Mouse (Mus musculus) myocyte (in vitro differentiated cells): ENCODE data around the gene Itgb2. TPM values are rescaled to one million over a fixed set of nuclear protein-coding genes. Genes with fewer than 3 reads are reported as not detected.

Experiments used
- H3K27me3 ChIP-seq: one replicate; pipeline ENCODE4 v1.6.1; 2011; ENCODE audit not compliant: control insufficient read depth, insufficient read depth, insufficient read length
- H3K36me3 ChIP-seq: one replicate; pipeline ENCODE4 v1.6.1; 2011; ENCODE audit not compliant: control insufficient read depth, insufficient read depth
- H3K4me2 ChIP-seq: one replicate; pipeline ENCODE4 v1.6.1; 2011; ENCODE audit warnings: low read depth, control low read depth
- H3K4me3 ChIP-seq: one replicate; pipeline ENCODE4 v1.5.1; 2011; ENCODE audit warnings: mild to moderate bottlenecking, control low read depth, moderate library complexity
- H3K79me2 ChIP-seq: one replicate; pipeline ENCODE4 v1.6.1; 2011; ENCODE audit not compliant: control insufficient read depth, insufficient read depth
- H3ac ChIP-seq: one replicate; pipeline ENCODE4 v1.6.1; 2011; ENCODE audit not compliant: control insufficient read depth, insufficient read length
- CEBPB ChIP-seq: IDR thresholded peaks from 2 replicates; pipeline ENCODE4 v1.6.1; 2011; ENCODE audit warnings: mild to moderate bottlenecking, moderate library complexity; ENCODE audit not compliant: poor library complexity, insufficient read depth, severe bottlenecking
- E2F4 ChIP-seq: IDR thresholded peaks from one replicate; pipeline ENCODE4 v1.6.1; 2011; ENCODE audit warnings: mild to moderate bottlenecking, control low read depth, moderate library complexity; ENCODE audit not compliant: insufficient read depth
- MAX ChIP-seq: IDR thresholded peaks from one replicate; pipeline ENCODE4 v1.6.1; 2011; ENCODE audit warnings: low read depth, mild to moderate bottlenecking, control low read depth
- MYOD1 ChIP-seq, 3 experiments: IDR thresholded peaks; one replicate each; pipeline ENCODE4 v1.6.1; 2011; ENCODE audit warnings: control low read depth in 2 of 3, low read depth in 2 of 3, mild to moderate bottlenecking in 2 of 3, moderate library complexity in 1 of 3; ENCODE audit not compliant: insufficient read length in 2 of 3, control insufficient read depth in 1 of 3
- MYOG ChIP-seq, 3 experiments: IDR thresholded peaks; one replicate each; pipeline ENCODE4 v1.6.1; 2011; ENCODE audit warnings: control low read depth in 2 of 3, low read depth in 2 of 3, mild to moderate bottlenecking in 2 of 3; ENCODE audit not compliant: insufficient read length in 2 of 3, control insufficient read depth in 1 of 3, insufficient read depth in 1 of 3
- POLR2A ChIP-seq: IDR thresholded peaks from one replicate; pipeline ENCODE4 v1.6.1; 2011; ENCODE audit warnings: low read depth, mild to moderate bottlenecking, control low read depth, moderate library complexity; ENCODE audit not compliant: insufficient read length
- POLR2AphosphoS2 ChIP-seq: IDR thresholded peaks from one replicate; pipeline ENCODE4 v1.6.1; 2011; ENCODE audit warnings: low read depth, control low read depth; ENCODE audit not compliant: insufficient read length
- REST ChIP-seq: IDR thresholded peaks from one replicate; pipeline ENCODE4 v1.6.1; 2011; ENCODE audit warnings: mild to moderate bottlenecking, control low read depth, moderate library complexity; ENCODE audit not compliant: insufficient read depth, insufficient read length
- SRF ChIP-seq: IDR thresholded peaks from one replicate; pipeline ENCODE4 v1.6.1; 2011; ENCODE audit warnings: low read depth; ENCODE audit not compliant: control insufficient read depth, insufficient read length
- TCF12 ChIP-seq: IDR thresholded peaks from one replicate; pipeline ENCODE4 v1.6.1; 2011; ENCODE audit warnings: mild to moderate bottlenecking, control low read depth; ENCODE audit not compliant: poor library complexity, insufficient read depth, severe bottlenecking
- TCF3 ChIP-seq: IDR thresholded peaks from one replicate; pipeline ENCODE4 v1.6.1; 2011; ENCODE audit warnings: low read depth, control low read depth; ENCODE audit not compliant: insufficient read length
- USF1 ChIP-seq: IDR thresholded peaks from one replicate; pipeline ENCODE4 v1.6.1; 2011; ENCODE audit warnings: low read depth, mild to moderate bottlenecking, control low read depth, moderate library complexity
- polyA plus RNA-seq: library from polyadenylated mRNA; unstranded; fragments of >200 nt; fragmentation: generic; extraction: Trizol; gene quantifications from one replicate; pipeline ENCODE4 v1.2.1, GENCODE M21; 2012; ENCODE audit warnings: missing spikeins

Gene Itgb2
- polyA plus RNA-seq, 1 experiment, result 1.3 TPM

DNA sequence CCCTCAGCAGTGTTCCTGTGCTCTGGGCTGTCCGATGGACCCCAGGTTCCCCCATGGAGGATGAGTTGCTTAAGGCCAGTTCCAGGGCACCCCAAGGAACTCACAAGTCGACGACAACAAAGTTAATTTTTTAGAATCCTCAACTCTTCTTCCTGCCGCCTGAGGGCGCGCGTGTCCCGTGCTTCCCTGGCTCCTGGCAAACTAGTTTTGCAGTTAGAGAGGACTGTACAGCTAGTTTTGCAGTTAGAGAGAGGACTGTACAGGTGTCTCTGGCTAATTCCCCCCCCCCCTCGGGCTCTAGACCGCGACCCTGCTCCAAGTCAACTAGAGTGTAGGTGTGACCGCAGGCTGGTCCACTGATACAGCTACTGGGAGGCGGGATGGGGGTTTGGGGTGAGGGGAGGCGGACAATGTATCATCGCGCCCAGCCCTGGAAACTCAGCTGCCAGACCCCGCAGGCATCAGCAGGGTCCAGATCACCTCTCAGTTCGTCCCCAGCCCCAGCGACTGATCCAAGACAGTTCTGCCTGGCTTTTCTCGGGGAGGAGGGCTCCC, 12.9 kb upstream of the Itgb2 start:
- no peaks in the 10 kb centered on the region for H3K27me3 ChIP-seq
- H3K4me3 ChIP-seq, result peak overlapping the region; percentile 74
- TF ChIP-seq TCF12, result no peak
- no peak for TF ChIP-seq E2F4
- TF ChIP-seq REST, result no peak
- TF ChIP-seq MYOD1 (IDR thresholded peaks at IDR 0.05; ENCODE audit: control insufficient read depth in 1 of 3, insufficient read length in 2 of 3, low read depth in 2 of 3), result no peak
- TF ChIP-seq MYOG (IDR thresholded peaks at IDR 0.05; ENCODE audit: control insufficient read depth in 1 of 3, insufficient read depth in 1 of 3, insufficient read length in 2 of 3, low read depth in 2 of 3), result no peak
- no peak for TF ChIP-seq SRF
- TF ChIP-seq CEBPB, result no peak
- no peak for TF ChIP-seq POLR2AphosphoS2
- TF ChIP-seq MAX, result no peak
- no peak for TF ChIP-seq TCF3
- TF ChIP-seq POLR2A, result no peak
- TF ChIP-seq USF1, result no peak
- H3K4me2 ChIP-seq, result peak overlapping the region; percentile 93
- peaks cover 17% of the 10 kb centered on the region for H3K79me2 ChIP-seq
- peaks cover 7% of the 10 kb centered on the region for H3K36me3 ChIP-seq
- H3ac ChIP-seq, result no peak overlapping the region

- H3K36me3 ChIP-seq, result peaks cover under 1% of the 10 kb centered on the region
- H3K79me2 ChIP-seq, result peaks cover 17% of the 10 kb centered on the region
- TF ChIP-seq E2F4 (no peak), CEBPB (no peak), REST (no peak), MYOG (IDR thresholded peaks at IDR 0.05; ENCODE audit: control insufficient read depth in 1 of 3, insufficient read depth in 1 of 3, insufficient read length in 2 of 3, low read depth in 2 of 3) (no peak), MAX (no peak), TCF3 (no peak), SRF (no peak), TCF12 (no peak), POLR2AphosphoS2 (no peak), USF1 (no peak), MYOD1 (IDR thresholded peaks at IDR 0.05; ENCODE audit: control insufficient read depth in 1 of 3, insufficient read length in 2 of 3, low read depth in 2 of 3) (no peak), POLR2A (no peak)
- no peak overlapping the region for H3K4me3 ChIP-seq
- H3K4me2 ChIP-seq, result no peak overlapping the region
- H3ac ChIP-seq, result no peak overlapping the region
- no peaks in the 10 kb centered on the region for H3K27me3 ChIP-seq
Measured at GRCm38 (mm10) chr10:77517801-77518200, 12.3 kb upstream of the Itgb2 start.

DNA sequence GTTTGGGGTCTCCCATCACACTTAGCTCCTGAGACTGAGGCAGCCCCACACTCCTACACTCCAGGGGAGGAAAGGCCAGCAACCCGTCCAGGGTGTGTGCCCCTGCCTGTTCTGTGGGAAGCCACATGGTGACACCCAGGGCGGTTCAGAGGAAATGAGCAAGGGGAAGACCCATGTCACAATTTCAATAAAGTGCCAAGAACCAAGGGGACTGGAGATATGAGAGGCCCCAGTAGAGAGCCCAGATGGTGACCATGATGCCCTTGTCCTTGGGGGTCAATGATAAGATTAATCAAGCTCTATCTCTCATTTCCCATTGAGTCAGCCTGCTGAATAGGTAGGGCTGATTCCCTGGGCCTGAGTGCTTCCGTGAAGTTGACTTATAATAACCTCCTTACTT, 10.9 kb upstream of the Itgb2 start:
- peaks cover 13% of the 10 kb centered on the region for H3K79me2 ChIP-seq
- H3ac ChIP-seq, result no peak overlapping the region
- H3K27me3 ChIP-seq, result no peaks in the 10 kb centered on the region
- TF ChIP-seq TCF3, result no peak
- TF ChIP-seq E2F4, result no peak
- no peak for TF ChIP-seq TCF12
- no peak for TF ChIP-seq MYOD1 (IDR thresholded peaks at IDR 0.05; ENCODE audit: control insufficient read depth in 1 of 3, insufficient read length in 2 of 3, low read depth in 2 of 3)
- TF ChIP-seq CEBPB, result no peak
- TF ChIP-seq SRF, result no peak
- no peak overlapping the region for H3K4me3 ChIP-seq
- H3K4me2 ChIP-seq, result no peak overlapping the region
- no peaks in the 10 kb centered on the region for H3K36me3 ChIP-seq

DNA sequence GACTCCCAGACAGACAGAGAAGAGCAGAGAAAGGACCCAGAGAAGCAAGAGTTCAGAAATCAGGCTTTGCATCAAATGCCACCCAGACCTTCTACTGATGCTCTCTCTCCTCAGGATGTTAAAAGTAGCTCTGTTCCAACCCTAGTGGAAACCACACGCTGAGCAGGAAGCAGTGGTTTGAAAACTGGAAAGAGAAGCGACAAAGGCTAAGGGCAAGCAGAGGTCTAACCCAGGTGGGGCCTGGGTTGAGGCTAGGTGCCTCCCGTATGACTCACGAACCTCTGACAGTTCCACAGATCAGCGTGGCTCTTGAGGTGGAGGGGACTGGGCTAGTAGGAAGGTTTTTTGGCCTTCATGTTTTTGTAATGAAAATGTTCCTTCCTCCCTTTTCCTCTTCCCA, 9.6 kb upstream of the Itgb2 start:
- no peak overlapping the region for H3K4me2 ChIP-seq
- no peak overlapping the region for H3K4me3 ChIP-seq
- H3ac ChIP-seq, result no peak overlapping the region
- H3K27me3 ChIP-seq, result no peaks in the 10 kb centered on the region
- H3K36me3 ChIP-seq, result no peaks in the 10 kb centered on the region
- TF ChIP-seq MAX (no peak), USF1 (no peak), MYOG (IDR thresholded peaks at IDR 0.05; ENCODE audit: control insufficient read depth in 1 of 3, insufficient read depth in 1 of 3, insufficient read length in 2 of 3, low read depth in 2 of 3) (no peak), REST (no peak), CEBPB (no peak), E2F4 (no peak), TCF12 (no peak), SRF (no peak), POLR2A (no peak), POLR2AphosphoS2 (no peak), MYOD1 (IDR thresholded peaks at IDR 0.05; ENCODE audit: control insufficient read depth in 1 of 3, insufficient read length in 2 of 3, low read depth in 2 of 3) (no peak), TCF3 (no peak)
- no peaks in the 10 kb centered on the region for H3K79me2 ChIP-seq
